Mouse (Mus musculus) forebrain, embryonic 15.5 days (tissue): Measurements from ENCODE around the gene Phldb3. TPM values are rescaled to one million over a fixed set of nuclear protein-coding genes. Genes with fewer than 3 reads are reported as not detected.
A peak's percentile ranks its signal among the peaks of the same experiment; 100 is the strongest.

Source experiments
- ATAC-seq: fragments of 200-750 bp; cut with Nextera tagmentation; replicated peaks from 2 replicates; pipeline ENCODE4 v1.8.0; 2017; ENCODE audit warnings: mild to moderate bottlenecking, moderate TSS enrichment, moderate library complexity
- H3K27ac ChIP-seq: fragments of 300-500 bp; sonication (generic); replicated peaks from 2 replicates; pipeline ENCODE4 v1.5.1; 2015; ENCODE audit warnings: mild to moderate bottlenecking, inconsistent platforms
- H3K27me3 ChIP-seq: fragments of 300-500 bp; sonication (generic); 2 replicates; pipeline ENCODE4 v1.6.1; 2015; ENCODE audit warnings: inconsistent platforms
- H3K36me3 ChIP-seq: fragments of 300-500 bp; sonication (generic); 2 replicates; pipeline ENCODE4 v1.6.1; 2015; ENCODE audit warnings: mild to moderate bottlenecking, inconsistent platforms
- H3K4me1 ChIP-seq: fragments of 300-500 bp; sonication (generic); 2 replicates; pipeline ENCODE4 v1.6.1; 2015; ENCODE audit warnings: inconsistent platforms
- H3K4me2 ChIP-seq: fragments of 300-500 bp; sonication (generic); replicated peaks from 2 replicates; pipeline ENCODE4 v1.6.1; 2015; ENCODE audit warnings: mild to moderate bottlenecking, inconsistent platforms
- H3K4me3 ChIP-seq: fragments of 300-500 bp; sonication (generic); 2 replicates; pipeline ENCODE4 v1.5.1; 2015; ENCODE audit warnings: mild to moderate bottlenecking, inconsistent platforms
- H3K9ac ChIP-seq: fragments of 300-500 bp; sonication (generic); replicated peaks from 2 replicates; pipeline ENCODE4 v1.6.1; 2015; ENCODE audit warnings: mild to moderate bottlenecking, inconsistent platforms
- H3K9me3 ChIP-seq: fragments of 300-500 bp; sonication (generic); 2 replicates; pipeline ENCODE4 v1.6.1; 2016; ENCODE audit warnings: inconsistent platforms
- WGBS: fragments of 180-500 bp; shearing (Covaris S2); methylation state at CpG from one replicate; pipeline ENCODE4 v1.1.7; 2015; ENCODE audit warnings: mixed read lengths; 5-methylcytosine and 5-hydroxymethylcytosine counted together
- polyA plus RNA-seq: library from polyadenylated mRNA; unstranded; fragments of >200 nt; fragmentation: Nextera tagmentation; extraction: Ambion mirVana; gene quantifications from 2 replicates; pipeline ENCODE4 v1.2.1, GENCODE M21; 2015

Gene Phldb3
- polyA plus RNA-seq, 1 experiment from 2014 or later = not detected

- no peaks in the 10 kb centered on the region for H3K9me3 ChIP-seq
- no peaks in the 10 kb centered on the region for H3K36me3 ChIP-seq
- H3K27me3 ChIP-seq = peaks cover 43% of the 10 kb centered on the region
- no peak overlapping the region for H3K27ac ChIP-seq
- no peak for ATAC-seq
- H3K4me2 ChIP-seq = no peak overlapping the region
- H3K9ac ChIP-seq = no peak overlapping the region
- 64% methylated on average over 13 of the region's 13 CpGs for WGBS
- no peak overlapping the region for H3K4me3 ChIP-seq
- H3K4me1 ChIP-seq = peaks cover 17% of the 10 kb centered on the region
Observed at GRCm38 (mm10) chr7:24640450-24640849, 29.9 kb downstream of the Phldb3 start.

GRCm38 (mm10) chr7:24642491-24642890 is 31.9 kb downstream of the Phldb3 start:
- no peak for ATAC-seq
- H3K4me1 ChIP-seq = peaks cover 12% of the 10 kb centered on the region
- WGBS = 11% methylated on average over 9 of the region's 9 CpGs
- no peak overlapping the region for H3K4me2 ChIP-seq
- H3K27ac ChIP-seq = no peak overlapping the region
- no peak overlapping the region for H3K4me3 ChIP-seq
- peaks cover 29% of the 10 kb centered on the region for H3K27me3 ChIP-seq
- H3K36me3 ChIP-seq = no peaks in the 10 kb centered on the region
- H3K9ac ChIP-seq = no peak overlapping the region
- no peaks in the 10 kb centered on the region for H3K9me3 ChIP-seq

GRCm38 (mm10) chr7:24644492-24644891 is 33.9 kb downstream of the Phldb3 start:
- ATAC-seq = no peak
- no peak overlapping the region for H3K4me2 ChIP-seq
- H3K4me1 ChIP-seq = no peaks in the 10 kb centered on the region
- H3K27ac ChIP-seq = no peak overlapping the region
- H3K4me3 ChIP-seq = no peak overlapping the region
- no peaks in the 10 kb centered on the region for H3K9me3 ChIP-seq
- H3K9ac ChIP-seq = no peak overlapping the region
- WGBS = 91% methylated on average over 6 of the region's 6 CpGs
- H3K27me3 ChIP-seq = peaks cover 13% of the 10 kb centered on the region; the same call in 1 of the 2 replicates
- H3K36me3 ChIP-seq = no peaks in the 10 kb centered on the region

- H3K9ac ChIP-seq = no peak overlapping the region
- H3K4me3 ChIP-seq = no peak overlapping the region
- no peaks in the 10 kb centered on the region for H3K9me3 ChIP-seq
- no peak for ATAC-seq
- H3K4me1 ChIP-seq = no peaks in the 10 kb centered on the region
- no peak overlapping the region for H3K27ac ChIP-seq
- no peaks in the 10 kb centered on the region for H3K36me3 ChIP-seq
- H3K27me3 ChIP-seq = peaks cover 11% of the 10 kb centered on the region; the same call in 1 of the 2 replicates
- H3K4me2 ChIP-seq = no peak overlapping the region
- WGBS = 77% methylated on average over 7 of the region's 7 CpGs
Observed at GRCm38 (mm10) chr7:24644996-24645395, 34.4 kb downstream of the Phldb3 start.

GRCm38 (mm10) chr7:24646486-24646885 is 35.9 kb downstream of the Phldb3 start:
- Histone ChIP-seq H3K9ac (no peak overlapping the region), H3K36me3 (no peaks in the 10 kb centered on the region), H3K27me3 (0 out of 2 replicates have a peak, but pooled peaks cover under 1% of the 10 kb centered on the region), H3K27ac (no peak overlapping the region), H3K9me3 (no peaks in the 10 kb centered on the region), H3K4me1 (no peaks in the 10 kb centered on the region), H3K4me3 (no peak overlapping the region), H3K4me2 (no peak overlapping the region)
- no peak for ATAC-seq
- WGBS = 85% methylated on average over 7 of the region's 7 CpGs

- 31% methylated on average over 7 of the region's 7 CpGs for WGBS
- H3K9ac ChIP-seq = no peak overlapping the region
- H3K27me3 ChIP-seq = no peaks in the 10 kb centered on the region
- H3K4me2 ChIP-seq = no peak overlapping the region
- no peaks in the 10 kb centered on the region for H3K4me1 ChIP-seq
- ATAC-seq = no peak
- H3K27ac ChIP-seq = no peak overlapping the region
- no peaks in the 10 kb centered on the region for H3K9me3 ChIP-seq
- H3K4me3 ChIP-seq = no peak overlapping the region
- no peaks in the 10 kb centered on the region for H3K36me3 ChIP-seq
Observed at GRCm38 (mm10) chr7:24653681-24654080, 43.1 kb downstream of the Phldb3 start.

GRCm38 (mm10) chr7:24659737-24660357 is 49.3 kb downstream of the Phldb3 start:
- ATAC-seq = no peak
- Histone ChIP-seq H3K4me2 (no peak overlapping the region), H3K36me3 (no peaks in the 10 kb centered on the region), H3K9me3 (no peaks in the 10 kb centered on the region), H3K4me3 (no peak overlapping the region), H3K27me3 (0 out of 2 replicates have a peak, but pooled peaks cover 2% of the 10 kb centered on the region), H3K9ac (no peak overlapping the region), H3K27ac (no peak overlapping the region), H3K4me1 (no peaks in the 10 kb centered on the region)
- 79% methylated on average over 12 of the region's 12 CpGs for WGBS

GRCm38 (mm10) chr7:24661118-24661904 is 50.7 kb downstream of the Phldb3 start:
- Histone ChIP-seq H3K9me3 (no peaks in the 10 kb centered on the region), H3K27me3 (0 out of 2 replicates have a peak, but pooled peaks cover 2% of the 10 kb centered on the region), H3K4me1 (no peaks in the 10 kb centered on the region), H3K27ac (no peak overlapping the region), H3K4me3 (no peak overlapping the region), H3K4me2 (no peak overlapping the region), H3K36me3 (no peaks in the 10 kb centered on the region), H3K9ac (no peak overlapping the region)
- no peak for ATAC-seq
- WGBS = 74% methylated on average over 17 of the region's 17 CpGs

GRCm38 (mm10) chr7:24662575-24662974 is 52.0 kb downstream of the Phldb3 start:
- Histone ChIP-seq H3K4me2 (no peak overlapping the region), H3K36me3 (no peaks in the 10 kb centered on the region), H3K9ac (no peak overlapping the region), H3K27me3 (0 out of 2 replicates have a peak, but pooled peaks cover 2% of the 10 kb centered on the region), H3K9me3 (no peaks in the 10 kb centered on the region), H3K4me3 (no peak overlapping the region), H3K27ac (no peak overlapping the region), H3K4me1 (no peaks in the 10 kb centered on the region)
- 15% methylated on average over 8 of the region's 8 CpGs for WGBS
- ATAC-seq = peak; percentile 58; the same call in 1 of the 2 replicates

GRCm38 (mm10) chr7:24664301-24664700 is 53.7 kb downstream of the Phldb3 start:
- Histone ChIP-seq H3K9ac (no peak overlapping the region), H3K4me3 (no peak overlapping the region), H3K27ac (no peak overlapping the region), H3K4me1 (no peaks in the 10 kb centered on the region), H3K9me3 (no peaks in the 10 kb centered on the region), H3K27me3 (0 out of 2 replicates have a peak, but pooled peaks cover 2% of the 10 kb centered on the region), H3K4me2 (no peak overlapping the region), H3K36me3 (no peaks in the 10 kb centered on the region)
- no peak for ATAC-seq
- 34% methylated on average over 8 of the region's 8 CpGs for WGBS

GRCm38 (mm10) chr7:24664959-24665358 is 54.4 kb downstream of the Phldb3 start:
- WGBS = 78% methylated on average over 9 of the region's 9 CpGs
- H3K36me3 ChIP-seq = no peaks in the 10 kb centered on the region
- H3K4me1 ChIP-seq = no peaks in the 10 kb centered on the region
- no peak overlapping the region for H3K9ac ChIP-seq
- no peak overlapping the region for H3K27ac ChIP-seq
- ATAC-seq = no peak
- H3K4me3 ChIP-seq = no peak overlapping the region
- H3K4me2 ChIP-seq = no peak overlapping the region
- 0 out of 2 replicates have a peak, but pooled peaks cover 2% of the 10 kb centered on the region for H3K27me3 ChIP-seq
- H3K9me3 ChIP-seq = no peaks in the 10 kb centered on the region

GRCm38 (mm10) chr7:24671944-24672439 is 61.4 kb downstream of the Phldb3 start:
- H3K4me3 ChIP-seq = no peak overlapping the region
- 95% methylated on average over 23 of the region's 23 CpGs for WGBS
- H3K9ac ChIP-seq = no peak overlapping the region
- no peaks in the 10 kb centered on the region for H3K27me3 ChIP-seq
- H3K36me3 ChIP-seq = no peaks in the 10 kb centered on the region
- H3K27ac ChIP-seq = no peak overlapping the region
- H3K4me2 ChIP-seq = no peak overlapping the region
- no peaks in the 10 kb centered on the region for H3K9me3 ChIP-seq
- ATAC-seq = no peak
- H3K4me1 ChIP-seq = no peaks in the 10 kb centered on the region
